Mouse (Mus musculus) liver, postnatal 0 days (tissue): ENCODE measurements around the gene Eif2d. TPM values are rescaled to one million over a fixed set of nuclear protein-coding genes. Genes with fewer than 3 reads are reported as not detected.

ENCODE experiments used
- ATAC-seq: fragments of 200-750 bp; cut with Nextera tagmentation; 2 replicates; pipeline ENCODE4 v1.8.0; 2017; ENCODE audit warnings: mild to moderate bottlenecking, moderate library complexity
- DNase-seq: peaks from one replicate; pipeline ENCODE4 v3.0.0-alpha.2; 2016
- H3K27ac ChIP-seq: fragments of 300-500 bp; sonication (generic); 2 replicates; pipeline ENCODE4 v1.5.1; 2014; ENCODE audit warnings: antibody characterized with exemption, moderate library complexity, mild to moderate bottlenecking, low read depth
- H3K27me3 ChIP-seq: fragments of 300-500 bp; sonication (generic); 2 replicates; pipeline ENCODE4 v1.6.1; 2014; ENCODE audit warnings: low read length, control low read depth, mixed read lengths; ENCODE audit not compliant: insufficient read depth
- H3K36me3 ChIP-seq: fragments of 300-500 bp; sonication (generic); replicated peaks from 2 replicates; pipeline ENCODE4 v1.6.1; 2014; ENCODE audit warnings: mild to moderate bottlenecking, control low read depth, low read length, moderate library complexity, mixed read lengths; ENCODE audit not compliant: insufficient read depth
- H3K4me1 ChIP-seq: fragments of 300-500 bp; sonication (generic); 2 replicates; pipeline ENCODE4 v1.6.1; 2014; ENCODE audit warnings: antibody characterized with exemption, mild to moderate bottlenecking, control low read depth; ENCODE audit not compliant: insufficient read depth
- H3K4me2 ChIP-seq: fragments of 300-500 bp; sonication (generic); 2 replicates; pipeline ENCODE4 v1.6.1; 2014; ENCODE audit warnings: low read depth, mild to moderate bottlenecking, low read length, moderate library complexity, mixed read lengths
- H3K4me3 ChIP-seq: fragments of 300-500 bp; sonication (generic); 2 replicates; pipeline ENCODE4 v1.5.1; 2014; ENCODE audit warnings: low read depth, low read length
- H3K9ac ChIP-seq: fragments of 300-500 bp; sonication (generic); replicated peaks from 2 replicates; pipeline ENCODE4 v1.6.1; 2014; ENCODE audit warnings: mild to moderate bottlenecking, moderate library complexity
- H3K9me3 ChIP-seq: fragments of 300-500 bp; sonication (generic); 2 replicates; pipeline ENCODE4 v1.6.1; 2016; ENCODE audit warnings: mild to moderate bottlenecking, control low read depth, low read length, mixed read lengths
- CTCF ChIP-seq: sonication (generic); IDR thresholded peaks from 2 replicates; pipeline ENCODE4 v1.5.1; 2016; ENCODE audit warnings: antibody characterized with exemption, low read depth
- EP300 ChIP-seq: IDR thresholded peaks from 2 replicates; pipeline ENCODE4 v1.6.1; 2016; ENCODE audit warnings: antibody characterized with exemption, low read depth, mild to moderate bottlenecking
- WGBS: fragments of 180-500 bp; shearing (Covaris S2); extraction: QIAGEN DNeasy Blood & Tissue Kit; methylation state at CpG from one replicate; pipeline ENCODE4 v1.1.7; 2014; ENCODE audit not compliant: insufficient replicate concordance; 5-methylcytosine and 5-hydroxymethylcytosine counted together
- polyA plus RNA-seq: library from polyadenylated mRNA; unstranded; fragments of >200 nt; fragmentation: Nextera tagmentation; extraction: Ambion mirVana; gene quantifications from 2 replicates; pipeline ENCODE4 v1.2.1, GENCODE M21; 2015

The Eif2d gene
- polyA plus RNA-seq, 1 experiment from 2014 or later = 19.0 TPM

DNA sequence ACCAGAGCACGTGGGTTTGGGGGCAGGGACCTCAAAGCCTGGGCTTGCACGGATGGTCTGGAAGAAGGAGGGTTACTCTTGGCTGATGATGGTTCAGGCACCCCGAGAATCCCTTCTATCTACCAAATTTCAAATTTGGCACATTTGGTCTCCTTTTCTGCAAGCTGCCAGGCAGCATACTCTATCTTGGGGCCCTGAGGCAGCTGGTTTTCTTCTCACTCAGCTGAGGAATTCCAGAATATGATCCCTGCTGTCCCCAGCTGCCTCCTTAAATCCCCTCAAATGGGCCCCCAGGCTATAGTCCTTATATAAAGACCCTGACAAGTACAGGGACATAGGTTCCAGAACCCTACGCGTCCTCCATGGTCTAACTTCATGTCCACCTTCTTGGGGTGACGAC, 60.4 kb downstream of the Eif2d start:
- Histone ChIP-seq H3K36me3 (no peaks in the 10 kb centered on the region), H3K4me1 (no peaks in the 10 kb centered on the region), H3K9ac (no peak overlapping the region), H3K4me3 (no peak overlapping the region), H3K9me3 (no peaks in the 10 kb centered on the region), H3K27ac (no peak overlapping the region), H3K27me3 (no peaks in the 10 kb centered on the region), H3K4me2 (no peak overlapping the region)
- TF ChIP-seq CTCF = no peak
- TF ChIP-seq EP300 = no peak
- no peak for ATAC-seq
- no peak for DNase-seq
- WGBS = 67% methylated on average over 6 of the region's 6 CpGs

DNA sequence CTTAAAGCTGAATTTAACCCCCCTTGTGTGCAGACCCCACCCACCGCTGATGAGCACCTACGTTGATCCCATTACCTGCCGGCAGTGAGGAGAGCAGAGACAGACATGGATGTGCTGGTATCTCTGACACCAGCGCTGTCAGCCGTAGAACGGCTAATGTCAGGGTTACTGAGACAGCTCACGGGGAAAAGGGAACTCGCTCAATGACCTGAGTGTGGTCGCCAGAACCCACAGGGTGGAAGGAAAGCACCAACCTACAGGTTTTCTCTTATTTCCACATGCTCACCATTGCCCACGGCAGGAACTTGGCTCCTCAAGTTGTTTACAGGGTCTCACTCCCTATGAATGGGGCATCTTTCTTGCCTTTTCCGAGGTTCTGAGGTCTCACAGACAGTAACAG, 66.0 kb downstream of the Eif2d start:
- H3K4me2 ChIP-seq = no peak overlapping the region
- no peaks in the 10 kb centered on the region for H3K36me3 ChIP-seq
- H3K27me3 ChIP-seq = no peaks in the 10 kb centered on the region
- no peak overlapping the region for H3K4me3 ChIP-seq
- no peak overlapping the region for H3K27ac ChIP-seq
- no peak overlapping the region for H3K9ac ChIP-seq
- no peaks in the 10 kb centered on the region for H3K9me3 ChIP-seq
- H3K4me1 ChIP-seq = no peaks in the 10 kb centered on the region
- DNase-seq (no peak), ATAC-seq (no peak)
- no peak for TF ChIP-seq EP300
- TF ChIP-seq CTCF = no peak
- 52% methylated on average over 11 of the region's 11 CpGs for WGBS

DNA sequence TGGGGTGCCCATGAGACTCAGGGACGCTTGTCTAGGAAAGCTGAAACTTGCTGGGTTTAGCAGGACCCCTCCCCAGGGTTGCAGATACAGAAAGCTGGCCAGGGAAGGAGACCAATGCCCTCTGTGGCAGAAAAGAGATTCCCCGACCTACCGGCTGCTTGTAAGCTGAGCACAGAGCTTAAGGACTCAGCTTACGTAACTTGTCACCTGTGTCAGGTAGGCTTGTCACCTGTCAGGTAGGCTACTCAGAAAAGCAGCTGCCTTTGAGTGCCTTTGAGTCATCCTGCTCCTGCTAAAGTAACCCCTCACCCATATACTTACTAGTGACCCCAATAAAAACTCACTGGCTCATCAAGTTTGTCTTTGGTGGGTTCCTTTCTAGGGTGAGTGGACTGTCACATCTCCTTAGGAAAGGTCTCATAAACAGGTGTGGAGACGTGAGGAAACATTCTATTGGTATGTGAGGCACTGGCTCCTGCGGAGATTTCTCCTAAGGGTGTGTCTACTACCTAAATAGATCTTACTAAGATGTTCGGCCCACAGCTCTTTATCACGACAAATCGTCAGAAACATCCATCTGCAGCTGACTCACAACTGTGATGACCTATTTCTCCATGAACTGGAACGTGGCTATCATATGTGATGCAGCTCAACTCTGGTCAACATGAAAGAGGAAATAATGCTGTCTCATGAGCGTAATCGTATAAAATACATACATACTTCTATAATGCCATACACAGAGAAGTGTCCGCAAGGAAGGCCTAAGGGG, 69.0 kb downstream of the Eif2d start:
- no peak overlapping the region for H3K4me3 ChIP-seq
- H3K4me1 ChIP-seq = no peaks in the 10 kb centered on the region
- H3K27ac ChIP-seq = no peak overlapping the region
- no peaks in the 10 kb centered on the region for H3K27me3 ChIP-seq
- H3K9ac ChIP-seq = no peak overlapping the region
- WGBS = 77% methylated on average over 13 of the region's 13 CpGs
- H3K4me2 ChIP-seq = no peak overlapping the region
- no peaks in the 10 kb centered on the region for H3K9me3 ChIP-seq
- ATAC-seq (no peak), DNase-seq (no peak)
- no peaks in the 10 kb centered on the region for H3K36me3 ChIP-seq
- TF ChIP-seq EP300 (no peak), CTCF (no peak)

DNA sequence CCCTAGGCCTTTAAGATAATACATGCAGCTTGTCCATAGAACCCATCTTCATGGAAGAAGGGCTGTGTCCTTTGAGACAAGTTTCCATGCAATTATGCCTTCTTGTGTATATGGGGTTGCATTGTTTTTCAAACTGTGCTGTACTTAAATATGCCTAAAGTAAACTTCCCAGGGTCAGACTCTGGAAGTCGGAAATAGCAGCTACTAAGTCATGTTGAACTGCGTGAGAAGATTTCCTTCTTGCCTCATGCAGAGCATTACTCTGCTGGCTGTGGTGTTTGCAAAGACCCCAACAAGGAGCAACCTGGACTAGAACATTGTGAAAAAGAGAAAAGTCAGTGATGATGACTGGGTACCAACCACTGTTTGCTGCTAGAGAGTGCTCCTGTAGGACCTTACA, 70.4 kb downstream of the Eif2d start:
- Histone ChIP-seq H3K9ac (no peak overlapping the region), H3K36me3 (no peaks in the 10 kb centered on the region), H3K4me2 (no peak overlapping the region), H3K27ac (no peak overlapping the region), H3K27me3 (no peaks in the 10 kb centered on the region), H3K9me3 (no peaks in the 10 kb centered on the region), H3K4me1 (no peaks in the 10 kb centered on the region), H3K4me3 (no peak overlapping the region)
- TF ChIP-seq CTCF (no peak), EP300 (no peak)
- DNase-seq = no peak
- WGBS = 60% methylated on average over 2 of the region's 2 CpGs
- no peak for ATAC-seq

DNA sequence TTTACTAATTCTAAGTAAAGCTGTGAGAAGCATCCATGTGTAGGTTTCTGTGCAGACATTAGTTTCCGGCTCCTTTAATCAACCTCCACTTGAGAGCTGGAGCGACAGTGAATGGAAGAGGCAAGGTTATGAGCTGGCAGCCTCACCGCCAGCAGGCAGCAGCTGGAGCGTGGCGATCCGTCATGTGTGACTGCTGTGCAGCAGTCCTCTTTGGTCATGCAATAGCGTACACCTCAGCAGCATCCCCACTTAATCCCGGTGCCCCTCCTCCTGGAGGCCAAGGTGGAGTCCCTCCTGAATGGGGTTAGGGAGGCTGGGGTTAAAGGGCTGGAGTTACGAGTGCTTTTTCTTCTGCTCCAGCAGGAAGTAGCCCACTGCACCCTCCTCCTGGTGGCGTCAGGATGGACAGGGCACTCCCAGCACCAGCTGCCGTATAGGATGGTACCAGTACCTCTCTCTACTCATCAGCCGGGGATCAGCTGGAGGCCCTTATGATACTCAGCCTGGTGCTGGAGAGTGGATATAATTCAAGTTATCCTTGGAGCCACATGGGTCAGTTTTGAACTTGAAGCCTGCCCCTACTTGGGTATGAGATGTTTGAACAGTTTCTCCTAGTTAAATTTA, 72.0 kb downstream of the Eif2d start:
- no peak for ATAC-seq
- no peaks in the 10 kb centered on the region for H3K4me1 ChIP-seq
- no peaks in the 10 kb centered on the region for H3K9me3 ChIP-seq
- H3K4me2 ChIP-seq = no peak overlapping the region
- TF ChIP-seq EP300 = no peak
- no peak for TF ChIP-seq CTCF
- no peak overlapping the region for H3K4me3 ChIP-seq
- H3K36me3 ChIP-seq = no peaks in the 10 kb centered on the region
- H3K27ac ChIP-seq = no peak overlapping the region
- H3K27me3 ChIP-seq = no peaks in the 10 kb centered on the region
- 74% methylated on average over 12 of the region's 12 CpGs for WGBS
- no peak for DNase-seq
- H3K9ac ChIP-seq = no peak overlapping the region

DNA sequence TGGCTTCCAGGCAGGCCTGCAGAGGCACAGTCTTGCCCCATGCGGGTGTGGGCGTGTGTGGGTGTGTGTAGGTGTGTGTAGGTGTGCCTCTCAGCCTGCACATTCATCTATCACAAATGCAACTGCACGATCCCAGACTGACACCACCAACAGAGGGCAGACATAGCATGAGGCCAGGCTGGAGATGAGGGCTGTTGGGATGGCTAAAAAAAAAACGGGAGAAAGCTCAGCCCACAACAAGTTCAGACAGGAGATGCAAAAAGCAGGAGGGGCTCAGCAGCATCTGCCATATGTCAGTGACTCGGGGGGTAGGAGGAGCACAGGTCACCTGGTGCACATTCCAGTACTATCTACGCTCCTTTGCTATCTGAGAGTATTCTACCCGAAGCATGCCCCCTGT, 75.2 kb downstream of the Eif2d start:
- H3K36me3 ChIP-seq = no peaks in the 10 kb centered on the region

More for the DNA sequence above, 75.2 kb downstream of the Eif2d start:
- no peaks in the 10 kb centered on the region for H3K27me3 ChIP-seq
- H3K9me3 ChIP-seq = no peaks in the 10 kb centered on the region
- no peak overlapping the region for H3K4me3 ChIP-seq
- ATAC-seq = no peak
- H3K9ac ChIP-seq = no peak overlapping the region
- no peak overlapping the region for H3K27ac ChIP-seq
- 58% methylated on average over 7 of the region's 7 CpGs for WGBS
- H3K4me2 ChIP-seq = no peak overlapping the region
- no peak for DNase-seq
- TF ChIP-seq CTCF (peak; percentile 45; the same call in 1 of the 2 replicates), EP300 (no peak)
- H3K4me1 ChIP-seq = no peaks in the 10 kb centered on the region
